Mouse (Mus musculus): ENCODE results near the gene Btbd35f23.
"Not testable (repeated sequence)": the region's sequence is repeated elsewhere in the genome, so short reads cannot be mapped to it uniquely, and the experiment has no call there.

Gene Btbd35f23

GRCm38 (mm10) chrX:3076575-3076974 is at the start of gene Btbd35f23:
TSS of gene Btbd35f23 (plus strand) at chrX:3076875.
- DNase-seq (ENCODE audit: low spot score), result not testable (repeated sequence)
